Mouse (Mus musculus) lung, postnatal 25 days (tissue): ENCODE measurements around the gene Grm7.

ENCODE experiments used
- DNase-seq: peaks from one replicate; pipeline ENCODE4 v3.0.0; 2022; ENCODE audit warnings: low spot score

Grm7 gene

GRCm38 (mm10) chr6:110645411-110646361 lies at the start of gene Grm7:
Grm7 (plus strand) TSS chr6:110645581.
- DNase-seq: no peak

GRCm38 (mm10) chr6:110645041-110645410 lies 355 bp upstream of the Grm7 start:
- DNase-seq: no peak

- no peak for DNase-seq
These were observed 1.5 kb downstream of the Grm7 start for GRCm38 (mm10) chr6:110646901-110647300.

- DNase-seq: no peak
These were observed 3.8 kb downstream of the Grm7 start for GRCm38 (mm10) chr6:110649227-110649626.

- no peak for DNase-seq
These were observed 8.1 kb downstream of the Grm7 start for GRCm38 (mm10) chr6:110653361-110654001.

GRCm38 (mm10) chr6:110664436-110664835 lies 19.1 kb downstream of the Grm7 start:
- no peak for DNase-seq

- DNase-seq: no peak
These were observed 23.1 kb downstream of the Grm7 start for GRCm38 (mm10) chr6:110668447-110668846.

- no peak for DNase-seq
These were observed 45.6 kb downstream of the Grm7 start for GRCm38 (mm10) chr6:110690954-110691353.

GRCm38 (mm10) chr6:110709763-110710162 lies 64.4 kb downstream of the Grm7 start:
- DNase-seq: no peak

- no peak for DNase-seq
These were observed 69.6 kb downstream of the Grm7 start for GRCm38 (mm10) chr6:110714943-110715342.

GRCm38 (mm10) chr6:110723371-110723770 lies 78.0 kb downstream of the Grm7 start:
- no peak for DNase-seq

- no peak for DNase-seq
These were observed 88.5 kb downstream of the Grm7 start for GRCm38 (mm10) chr6:110733914-110734313.

- no peak for DNase-seq
These were observed 98.7 kb downstream of the Grm7 start for GRCm38 (mm10) chr6:110743981-110744670.

GRCm38 (mm10) chr6:110755921-110756320 lies 110.5 kb downstream of the Grm7 start:
- no peak for DNase-seq

GRCm38 (mm10) chr6:110769588-110769987 lies 124.2 kb downstream of the Grm7 start:
- DNase-seq: no peak

GRCm38 (mm10) chr6:110772652-110773051 lies 127.3 kb downstream of the Grm7 start:
- no peak for DNase-seq

GRCm38 (mm10) chr6:110776046-110776445 lies 130.7 kb downstream of the Grm7 start:
- DNase-seq: no peak

- no peak for DNase-seq
These were observed 140.1 kb downstream of the Grm7 start for GRCm38 (mm10) chr6:110785497-110785928.

GRCm38 (mm10) chr6:110792696-110793095 lies 147.3 kb downstream of the Grm7 start:
- no peak for DNase-seq

- no peak for DNase-seq
These were observed 162.1 kb downstream of the Grm7 start for GRCm38 (mm10) chr6:110807481-110807880.

- no peak for DNase-seq
These were observed 166.8 kb downstream of the Grm7 start for GRCm38 (mm10) chr6:110812214-110812613.

- no peak for DNase-seq
These were observed 172.9 kb downstream of the Grm7 start for GRCm38 (mm10) chr6:110818236-110818635.

GRCm38 (mm10) chr6:110868311-110868710 lies 222.9 kb downstream of the Grm7 start:
- no peak for DNase-seq
